Mouse (Mus musculus) embryonic fibroblast, embryonic 13.5 days (primary cell): Measurements from ENCODE around the gene Rpl13a. TPM values are rescaled to one million over a fixed set of nuclear protein-coding genes. Genes with fewer than 3 reads are reported as not detected.

Source experiments
- H3K27ac ChIP-seq: 2 replicates; pipeline ENCODE4 v1.5.1; 2012; ENCODE audit warnings: low read length, control low read depth, inconsistent platforms; ENCODE audit not compliant: insufficient read depth
- H3K4me1 ChIP-seq: 2 replicates; pipeline ENCODE4 v1.6.1; 2011; ENCODE audit warnings: low read length; ENCODE audit not compliant: control insufficient read depth, insufficient read depth
- H3K4me3 ChIP-seq: 2 replicates; pipeline ENCODE4 v1.5.1; 2011; ENCODE audit warnings: mild to moderate bottlenecking, control low read depth, low read length; ENCODE audit not compliant: insufficient read depth
- CTCF ChIP-seq: IDR thresholded peaks from 2 replicates; pipeline ENCODE4 v1.5.1; 2011; ENCODE audit warnings: mild to moderate bottlenecking, control low read depth, low read length, moderate library complexity, borderline replicate concordance; ENCODE audit not compliant: insufficient read depth
- POLR2A ChIP-seq: IDR thresholded peaks from 2 replicates; pipeline ENCODE4 v1.6.1; 2011; ENCODE audit warnings: low read depth, mild to moderate bottlenecking, control low read depth, low read length, moderate library complexity
- polyA plus RNA-seq: library from polyadenylated mRNA; stranded (reverse); fragments of >200 nt; gene quantifications from 2 replicates; pipeline ENCODE4 v1.2.4, GENCODE M21; 2011; ENCODE audit warnings: low read depth; ENCODE audit not compliant: missing spikeins, insufficient read length

Rpl13a gene
- polyA plus RNA-seq, 1 experiment: 3,370 TPM

- no peak for TF ChIP-seq POLR2A
- H3K27ac ChIP-seq: no peak overlapping the region
- no peaks in the 10 kb centered on the region for H3K4me1 ChIP-seq
- H3K4me3 ChIP-seq: no peak overlapping the region
Measured at GRCm38 (mm10) chr7:45137171-45138006, 8.8 kb upstream of the Rpl13a start.

GRCm38 (mm10) chr7:45135993-45136567 is 7.5 kb upstream of the Rpl13a start, which contains the start of the genes Gm45713 and Flt3l:
TSS of gene Gm45713 (minus strand) at chr7:45136231.
TSS of gene Flt3l (minus strand) at chr7:45136432.
- TF ChIP-seq POLR2A: peak; percentile 69
- peak; percentile 86 for TF ChIP-seq CTCF
- peak within 1 kb of the TSS; percentile 45 for H3K4me3 ChIP-seq
- H3K27ac ChIP-seq: no peak within 1 kb of the TSS
- H3K4me1 ChIP-seq: no peaks in the 10 kb centered on the region

DNA sequence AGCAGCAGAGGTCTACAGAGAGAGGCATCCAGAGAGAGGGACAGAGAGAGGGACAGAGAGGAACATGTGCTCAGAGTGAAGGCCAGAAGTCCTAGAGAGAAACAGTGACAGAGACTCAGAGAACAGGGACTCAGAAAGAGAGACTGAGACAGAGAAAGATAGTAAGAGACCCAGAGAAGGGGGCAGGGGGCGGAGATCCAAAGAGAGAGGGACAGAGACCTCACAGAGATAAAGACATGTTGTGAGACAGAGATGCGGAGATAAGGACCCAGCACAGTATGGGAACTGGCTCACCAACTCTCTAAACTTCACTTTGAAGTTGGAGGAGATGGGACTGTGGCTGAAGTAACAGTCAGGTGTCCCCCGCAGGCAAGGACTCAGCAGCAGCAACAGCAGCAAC is 6.8 kb upstream of the Rpl13a start:
- no peaks in the 10 kb centered on the region for H3K4me1 ChIP-seq
- H3K27ac ChIP-seq: no peak overlapping the region
- no peak overlapping the region for H3K4me3 ChIP-seq
- TF ChIP-seq POLR2A (no peak), CTCF (no peak)

DNA sequence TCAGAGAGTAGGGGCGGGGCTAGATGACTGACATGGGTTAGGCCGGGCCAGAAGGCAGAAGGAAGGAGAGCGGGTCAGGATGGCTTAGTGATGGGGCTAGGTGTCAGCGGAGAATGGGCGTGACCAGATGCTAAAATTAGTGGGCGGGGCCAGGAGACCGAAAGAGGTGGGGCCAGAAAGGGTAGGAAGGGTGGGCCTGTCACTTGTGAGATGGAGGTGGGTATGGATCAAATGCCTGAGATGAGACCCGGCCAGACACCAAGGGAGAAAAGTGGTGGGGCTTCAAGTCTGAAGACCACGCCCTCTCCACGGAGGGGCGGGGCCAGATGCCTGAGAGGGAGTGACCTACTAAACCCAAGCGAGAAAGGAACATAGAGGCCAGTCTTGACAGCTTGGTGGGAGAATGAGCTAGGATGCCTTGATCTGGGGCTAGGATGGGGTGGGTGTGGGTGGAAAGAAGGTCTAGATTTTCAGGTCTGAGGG is 6.0 kb upstream of the Rpl13a start:
- Histone ChIP-seq H3K4me1 (no peaks in the 10 kb centered on the region), H3K27ac (no peak overlapping the region), H3K4me3 (no peak overlapping the region)
- no peak for TF ChIP-seq CTCF
- no peak for TF ChIP-seq POLR2A

- Histone ChIP-seq H3K27ac (no peak overlapping the region), H3K4me3 (no peak overlapping the region), H3K4me1 (no peaks in the 10 kb centered on the region)
- no peak for TF ChIP-seq CTCF
- no peak for TF ChIP-seq POLR2A
Measured at GRCm38 (mm10) chr7:45133446-45134159, 5.0 kb upstream of the Rpl13a start.

- Histone ChIP-seq H3K27ac (no peak overlapping the region), H3K4me3 (no peak overlapping the region), H3K4me1 (no peaks in the 10 kb centered on the region)
- TF ChIP-seq CTCF: no peak
- TF ChIP-seq POLR2A: no peak
Measured at GRCm38 (mm10) chr7:45131850-45132249, 3.3 kb upstream of the Rpl13a start.

DNA sequence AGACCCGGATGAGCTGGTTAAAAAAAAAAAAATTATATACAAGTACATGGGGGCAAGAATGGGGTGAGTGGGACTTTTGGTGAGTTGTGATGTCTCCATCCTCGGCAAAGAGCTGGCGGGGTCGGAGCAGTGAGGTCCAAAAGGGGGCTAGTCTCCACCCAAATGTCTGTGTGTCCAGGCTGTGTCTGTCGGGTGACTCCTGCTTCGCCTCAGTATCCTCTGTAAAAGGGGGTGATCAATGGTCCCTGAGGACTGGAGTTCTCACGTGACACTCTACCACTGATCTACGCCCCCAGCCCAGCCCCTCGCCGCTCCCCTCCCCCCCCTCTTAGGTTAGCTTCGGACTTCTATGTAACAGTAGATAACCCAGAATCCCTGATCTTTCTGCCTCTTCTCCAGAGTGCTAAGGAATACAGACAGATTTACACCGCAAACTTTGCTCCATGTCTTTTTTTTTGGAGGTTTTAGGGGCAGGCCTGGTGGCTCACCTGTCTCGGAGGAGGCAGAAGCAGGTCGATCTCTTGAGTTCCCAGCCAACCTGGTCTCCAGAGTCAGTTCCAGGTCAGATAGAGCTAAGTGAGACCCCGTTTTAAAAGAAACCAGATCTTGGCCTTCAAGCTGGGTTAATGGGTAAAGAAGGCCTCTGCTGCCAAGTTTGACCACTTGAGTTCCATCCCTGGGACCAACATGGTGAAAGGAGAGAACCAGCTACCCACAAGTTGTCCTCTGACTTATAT is 1.4 kb upstream of the Rpl13a start:
- TF ChIP-seq CTCF: no peak
- TF ChIP-seq POLR2A: no peak
- Histone ChIP-seq H3K4me3 (peak overlapping the region; percentile 45), H3K27ac (peak overlapping the region; percentile 95), H3K4me1 (no peaks in the 10 kb centered on the region)

GRCm38 (mm10) chr7:45129318-45129717 is 757 bp upstream of the Rpl13a start:
- no peak for TF ChIP-seq CTCF
- peak; percentile 45 for TF ChIP-seq POLR2A
- H3K4me3 ChIP-seq: peak overlapping the region; percentile 45
- H3K27ac ChIP-seq: peak overlapping the region; percentile 95
- H3K4me1 ChIP-seq: no peaks in the 10 kb centered on the region

- Histone ChIP-seq H3K4me1 (no peaks in the 10 kb centered on the region), H3K27ac (peak overlapping the region; percentile 77), H3K4me3 (peak overlapping the region; percentile 99)
- TF ChIP-seq POLR2A (peak; percentile 42; the same call in 1 of the 2 replicates), CTCF (no peak)
Measured at GRCm38 (mm10) chr7:45127700-45128224, 799 bp downstream of the Rpl13a start.
